Mouse (Mus musculus) WW6 (cell line): ENCODE measurements at regions not wholly inside any gene's neighbourhood (a gene's known extent, or its start where the extent isn't known, plus 50 kb on each side); places are given as distances from the start of the nearest gene placed in this dataset.
"Not testable (repeated sequence)": the region's sequence is repeated elsewhere in the genome, so short reads cannot be mapped to it uniquely, and the experiment has no call there.

Source experiments
- DNase-seq: peaks from one replicate; pipeline ENCODE4 v3.0.0-alpha.2; 2013; ENCODE audit warnings: low read depth, low spot score

- DNase-seq, result not testable (repeated sequence)
Observed at GRCm38 (mm10) chr1:23316288-23316687, 81.3 kb downstream of the Ogfrl1 start.

- not testable (repeated sequence) for DNase-seq
Observed at GRCm38 (mm10) chr1:23314863-23315262, 82.7 kb downstream of the Ogfrl1 start.

GRCm38 (mm10) chr1:23292718-23293117 is 104.9 kb downstream of the Ogfrl1 start:
- no peak for DNase-seq

- DNase-seq, result peak; percentile 1
Observed at GRCm38 (mm10) chr1:23286741-23287140, 110.8 kb downstream of the Ogfrl1 start.

- no peak for DNase-seq
Observed at GRCm38 (mm10) chr1:23282870-23283219, 114.7 kb downstream of the Ogfrl1 start.

- DNase-seq, result no peak
Observed at GRCm38 (mm10) chr1:23282215-23282869, 115.2 kb downstream of the Ogfrl1 start.

- no peak for DNase-seq
Observed at GRCm38 (mm10) chr1:23279827-23280226, 117.7 kb downstream of the Ogfrl1 start.

- DNase-seq, result no peak
Observed at GRCm38 (mm10) chr1:23272077-23272476, 125.5 kb downstream of the Ogfrl1 start.

- DNase-seq, result no peak
Observed at GRCm38 (mm10) chr1:23270910-23271822, 126.4 kb downstream of the Ogfrl1 start.

GRCm38 (mm10) chr1:23268062-23268461 is 129.5 kb downstream of the Ogfrl1 start:
- no peak for DNase-seq

GRCm38 (mm10) chr1:23265556-23266232 is 131.9 kb downstream of the Ogfrl1 start:
- no peak for DNase-seq

- DNase-seq, result no peak
Observed at GRCm38 (mm10) chr1:23264251-23264650, 133.3 kb downstream of the Ogfrl1 start.

GRCm38 (mm10) chr1:23263798-23264197 is 133.8 kb downstream of the Ogfrl1 start:
- no peak for DNase-seq

GRCm38 (mm10) chr1:23261652-23262051 is 135.9 kb downstream of the Ogfrl1 start:
- no peak for DNase-seq

GRCm38 (mm10) chr1:23257306-23257895 is 140.2 kb downstream of the Ogfrl1 start:
- no peak for DNase-seq

- peak; percentile 43 for DNase-seq
Observed at GRCm38 (mm10) chr1:23256630-23257001, 141.0 kb downstream of the Ogfrl1 start.

- DNase-seq, result peak; percentile 79
Observed at GRCm38 (mm10) chr1:23255925-23256629, 141.5 kb downstream of the Ogfrl1 start.

- DNase-seq, result no peak
Observed at GRCm38 (mm10) chr1:23254235-23254634, 143.3 kb downstream of the Ogfrl1 start.

- DNase-seq, result no peak
Observed at GRCm38 (mm10) chr1:23231522-23231921, 129.5 kb upstream of the 4933415F23Rik start.

- DNase-seq, result no peak
Observed at GRCm38 (mm10) chr1:23228478-23228877, 126.4 kb upstream of the 4933415F23Rik start.

- no peak for DNase-seq
Observed at GRCm38 (mm10) chr1:23214462-23215158, 112.6 kb upstream of the 4933415F23Rik start.
